Mouse (Mus musculus) embryonic facial prominence, embryonic 10.5 days (tissue): ENCODE results near the gene Gart. TPM values are rescaled to one million over a fixed set of nuclear protein-coding genes. Genes with fewer than 3 reads are reported as not detected.

Experiments used
- DNase-seq: peaks from one replicate; pipeline ENCODE4 v3.0.0-alpha.2; 2017; ENCODE audit warnings: low spot score
- H3K27ac ChIP-seq: fragments of 300-500 bp; sonication (generic); replicated peaks from 2 replicates; pipeline ENCODE4 v1.5.1; 2016; ENCODE audit warnings: mild to moderate bottlenecking
- H3K27me3 ChIP-seq: fragments of 300-500 bp; sonication (generic); replicated peaks from 2 replicates; pipeline ENCODE4 v1.6.1; 2016; ENCODE audit warnings: low read depth, mild to moderate bottlenecking; ENCODE audit not compliant: poor library complexity, severe bottlenecking
- H3K36me3 ChIP-seq: fragments of 300-500 bp; sonication (generic); replicated peaks from 2 replicates; pipeline ENCODE4 v1.6.1; 2016; ENCODE audit warnings: mild to moderate bottlenecking, moderate library complexity
- H3K4me1 ChIP-seq: fragments of 300-500 bp; sonication (generic); 2 replicates; pipeline ENCODE4 v1.6.1; 2016
- H3K4me3 ChIP-seq: fragments of 300-500 bp; sonication (generic); 2 replicates; pipeline ENCODE4 v1.5.1; 2016; ENCODE audit warnings: mild to moderate bottlenecking, moderate library complexity
- H3K9me3 ChIP-seq: fragments of 300-500 bp; sonication (generic); 2 replicates; pipeline ENCODE4 v1.6.1; 2016; ENCODE audit warnings: mild to moderate bottlenecking
- WGBS: fragments of 180-500 bp; shearing (Covaris S2); methylation state at CpG from one replicate; pipeline ENCODE4 v1.1.7; 2016; 5-methylcytosine and 5-hydroxymethylcytosine counted together
- polyA plus RNA-seq: library from polyadenylated mRNA; unstranded; fragments of >200 nt; fragmentation: Nextera tagmentation; extraction: Ambion mirVana; gene quantifications from 2 replicates; pipeline ENCODE4 v1.2.1, GENCODE M21; 2016

Gene Gart
- polyA plus RNA-seq, 1 experiment from 2014 or later: 168 TPM

DNA sequence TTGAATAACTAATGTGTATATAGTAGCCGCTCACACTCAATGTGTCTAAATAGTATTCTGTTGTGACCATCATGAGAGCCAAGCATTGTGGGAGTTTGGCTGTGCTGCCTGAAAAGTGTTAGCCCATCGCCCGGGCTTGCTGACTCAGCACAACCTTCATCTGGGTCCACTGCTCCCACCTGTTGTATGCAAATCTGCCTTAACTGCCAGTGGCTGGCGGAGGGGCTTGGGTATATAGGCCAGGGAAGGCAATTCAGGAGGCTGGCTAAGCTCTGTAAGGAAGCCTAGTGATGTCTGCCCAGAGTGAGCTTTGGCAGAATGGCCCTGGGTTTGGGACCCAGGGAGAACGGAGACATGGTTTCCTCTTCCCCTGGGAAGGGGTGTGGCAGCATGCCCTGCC lies 26.6 kb downstream of the Gart start:
- 92% methylated on average over 5 of the region's 5 CpGs for whole genome bisulfite sequencing
- Histone ChIP-seq H3K27ac (no peak overlapping the region), H3K9me3 (no peaks in the 10 kb centered on the region), H3K4me3 (no peak overlapping the region), H3K36me3 (peaks cover 55% of the 10 kb centered on the region), H3K27me3 (peaks cover 17% of the 10 kb centered on the region), H3K4me1 (peaks cover 4% of the 10 kb centered on the region; the same call in 1 of the 2 replicates)
- no peak for DNase-seq

DNA sequence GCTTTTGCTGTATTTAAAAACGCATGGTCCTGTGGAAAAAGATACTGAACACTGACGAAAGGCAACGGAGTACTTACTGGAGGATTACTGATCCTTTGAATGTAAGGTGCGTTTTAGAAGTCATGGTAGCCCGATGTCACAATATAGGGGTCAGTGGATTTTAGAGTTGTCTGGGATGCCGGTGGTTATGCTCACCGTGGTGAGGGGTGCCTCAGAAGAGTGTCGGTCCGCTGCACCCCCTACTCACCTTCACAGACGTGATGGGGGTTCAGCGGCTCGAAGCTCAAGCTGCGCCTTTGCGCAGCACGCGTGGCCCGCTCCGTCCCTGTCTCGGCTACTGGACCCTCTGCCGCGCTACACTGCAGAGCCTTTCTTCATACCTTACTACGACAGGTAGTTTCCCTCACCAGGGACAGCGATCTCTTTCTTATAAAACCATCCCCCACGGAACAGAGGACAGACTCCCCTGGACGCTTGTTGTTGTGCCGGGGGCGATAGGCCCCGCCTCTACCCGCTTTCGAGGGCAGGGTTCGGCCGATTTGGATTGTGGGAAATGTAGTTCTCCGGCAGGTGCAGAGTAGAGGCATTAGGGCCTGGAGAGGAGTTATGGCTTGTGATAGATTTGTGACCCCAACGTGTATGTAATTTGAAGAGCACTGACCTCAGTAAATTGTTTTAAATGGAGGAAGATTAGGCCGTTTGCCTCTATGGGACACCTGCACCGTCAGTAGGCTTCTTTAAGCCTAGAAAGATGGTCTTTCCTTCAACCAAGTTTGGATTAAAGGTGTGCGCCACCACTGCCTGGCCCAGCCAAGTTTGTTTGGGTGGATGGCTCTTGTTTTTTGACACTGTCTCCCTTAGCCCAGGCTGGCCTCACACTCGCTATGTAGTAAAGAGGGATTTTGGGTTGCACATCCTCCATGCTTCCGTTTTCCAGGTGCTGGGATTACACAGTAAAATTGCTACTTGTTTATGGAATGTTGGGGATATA lies 27.9 kb downstream of the Gart start, which contains the start of gene Dnajc28:
Gene Dnajc28 (minus strand): TSS at position 516 of the 991 bp plus-strand sequence.
- H3K27ac ChIP-seq: peak within 1 kb of the TSS; percentile 70

DNA sequence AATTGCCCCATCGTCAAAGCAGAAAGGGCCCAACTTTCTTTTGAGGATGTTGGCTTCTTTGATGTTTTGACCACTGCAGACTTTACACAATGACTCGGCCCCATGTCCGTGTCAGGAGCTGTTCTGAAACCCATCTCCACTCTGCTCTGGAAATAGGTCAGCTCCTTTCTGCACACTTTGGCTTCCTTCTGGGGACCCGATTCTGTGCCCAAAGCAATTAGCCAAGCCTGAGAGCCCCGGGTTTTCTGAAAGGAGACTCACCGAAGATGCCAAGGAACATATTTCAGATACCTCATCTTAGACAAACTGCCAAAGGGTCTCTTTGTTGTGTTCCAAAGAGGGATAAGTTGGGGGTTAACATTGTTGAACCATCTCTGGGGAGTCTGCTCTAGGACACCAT lies 32.2 kb downstream of the Gart start:
- H3K27me3 ChIP-seq: peaks cover 17% of the 10 kb centered on the region
- H3K36me3 ChIP-seq: no peaks in the 10 kb centered on the region
- peaks cover 12% of the 10 kb centered on the region for H3K4me1 ChIP-seq
- H3K9me3 ChIP-seq: no peaks in the 10 kb centered on the region
- WGBS: 86% methylated on average over 6 of the region's 6 CpGs
- DNase-seq: no peak
- H3K4me3 ChIP-seq: no peak overlapping the region
- no peak overlapping the region for H3K27ac ChIP-seq

More for the DNA sequence above, 27.9 kb downstream of the Gart start, which contains the start of gene Dnajc28:
- Histone ChIP-seq H3K4me1 (peaks cover 4% of the 10 kb centered on the region; the same call in 1 of the 2 replicates), H3K4me3 (peak within 1 kb of the TSS; percentile 72), H3K9me3 (no peaks in the 10 kb centered on the region), H3K36me3 (peaks cover 42% of the 10 kb centered on the region), H3K27me3 (peaks cover 17% of the 10 kb centered on the region)
- DNase-seq: peak; percentile 77
- WGBS: 10% methylated on average over 39 of the region's 39 CpGs

DNA sequence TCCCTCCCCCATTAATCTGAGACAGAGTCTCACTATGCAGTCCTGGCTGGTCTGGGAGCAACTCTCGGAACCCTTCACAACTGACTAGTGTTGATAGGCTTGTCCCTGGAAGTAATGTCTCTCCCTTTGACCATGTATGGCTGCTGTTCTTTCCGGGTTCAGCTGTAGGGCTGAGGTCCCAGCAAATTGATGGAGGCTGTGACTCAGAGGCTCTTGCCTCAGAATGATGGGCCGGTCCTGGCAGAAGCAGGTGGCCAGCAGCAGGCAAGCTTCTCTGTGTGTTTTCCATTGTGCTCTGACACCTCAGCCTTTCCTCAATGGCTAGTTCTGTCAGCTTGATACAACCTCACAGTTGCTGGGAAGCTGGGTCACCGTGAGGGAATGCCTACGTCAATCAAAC lies 34.2 kb downstream of the Gart start:
- peaks cover 11% of the 10 kb centered on the region for H3K27me3 ChIP-seq
- H3K36me3 ChIP-seq: no peaks in the 10 kb centered on the region
- DNase-seq: no peak
- WGBS: 78% methylated on average over 5 of the region's 5 CpGs
- no peak overlapping the region for H3K27ac ChIP-seq
- H3K9me3 ChIP-seq: no peaks in the 10 kb centered on the region; the same call in 1 of the 2 replicates
- H3K4me1 ChIP-seq: peaks cover 8% of the 10 kb centered on the region
- no peak overlapping the region for H3K4me3 ChIP-seq

DNA sequence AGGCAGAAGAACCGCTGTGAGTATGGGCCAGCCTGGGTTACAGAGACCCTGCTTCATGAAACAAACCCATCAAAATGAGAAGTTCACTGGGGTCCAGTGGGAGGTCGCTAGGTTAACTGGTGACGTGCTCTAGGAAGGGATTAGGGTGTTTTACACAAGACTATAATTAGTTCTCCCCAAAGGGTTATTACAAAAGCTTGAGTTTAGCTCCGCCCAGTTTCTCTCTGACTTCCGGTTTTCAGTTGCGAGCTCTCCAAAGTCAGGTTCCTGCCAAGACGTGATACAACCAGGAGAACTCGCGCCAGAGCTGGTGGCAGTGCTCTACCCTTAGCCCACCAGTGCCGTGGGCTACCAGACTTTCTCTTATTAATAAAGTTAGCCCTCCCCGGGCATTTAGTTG lies 35.5 kb downstream of the Gart start:
- H3K9me3 ChIP-seq: no peaks in the 10 kb centered on the region; the same call in 1 of the 2 replicates
- 73% methylated on average over 11 of the region's 11 CpGs for WGBS
- no peak overlapping the region for H3K27ac ChIP-seq
- no peaks in the 10 kb centered on the region for H3K36me3 ChIP-seq
- DNase-seq: no peak
- H3K4me1 ChIP-seq: peaks cover 8% of the 10 kb centered on the region
- H3K27me3 ChIP-seq: no peaks in the 10 kb centered on the region
- H3K4me3 ChIP-seq: no peak overlapping the region

DNA sequence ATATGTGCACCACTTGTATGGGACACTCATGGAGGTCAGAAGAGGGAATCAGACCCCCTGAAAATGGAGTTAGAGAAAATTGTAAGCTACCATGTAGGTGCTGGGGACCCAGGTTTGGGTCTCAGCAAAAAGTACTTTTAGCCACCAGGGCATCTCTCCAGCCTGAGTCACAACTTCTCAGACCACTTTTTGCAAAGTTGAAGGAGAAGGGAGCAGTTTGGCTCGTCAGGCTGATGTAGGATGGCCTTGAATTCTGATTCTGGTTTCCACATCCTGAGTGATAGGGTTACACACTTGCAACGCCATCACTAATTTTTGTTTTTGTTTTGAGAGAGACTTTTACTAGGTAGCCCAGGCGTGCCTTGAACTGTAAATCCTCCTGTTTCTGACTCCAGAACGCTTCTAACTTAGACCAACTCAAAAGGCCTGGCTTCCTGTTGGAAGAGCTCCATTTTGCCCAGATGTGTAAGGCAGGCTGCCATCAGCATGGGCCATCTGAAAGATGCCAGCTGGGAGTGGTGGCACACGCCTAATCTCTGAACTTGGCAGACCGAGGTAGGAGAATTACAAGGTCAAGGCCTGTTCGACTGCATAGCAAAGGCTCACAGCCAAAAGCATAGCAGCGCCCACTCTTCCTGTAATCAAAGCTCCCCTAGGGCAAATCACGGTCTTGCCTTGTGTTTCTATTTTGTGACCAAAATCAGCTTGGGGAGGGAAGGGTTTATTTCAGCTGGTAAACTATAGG lies 37.1 kb downstream of the Gart start:
- no peak for DNase-seq
- Histone ChIP-seq H3K27me3 (no peaks in the 10 kb centered on the region), H3K36me3 (no peaks in the 10 kb centered on the region), H3K4me3 (no peak overlapping the region), H3K4me1 (peaks cover 8% of the 10 kb centered on the region), H3K27ac (no peak overlapping the region), H3K9me3 (no peaks in the 10 kb centered on the region; the same call in 1 of the 2 replicates)
- WGBS: 81% methylated on average over 9 of the region's 9 CpGs

DNA sequence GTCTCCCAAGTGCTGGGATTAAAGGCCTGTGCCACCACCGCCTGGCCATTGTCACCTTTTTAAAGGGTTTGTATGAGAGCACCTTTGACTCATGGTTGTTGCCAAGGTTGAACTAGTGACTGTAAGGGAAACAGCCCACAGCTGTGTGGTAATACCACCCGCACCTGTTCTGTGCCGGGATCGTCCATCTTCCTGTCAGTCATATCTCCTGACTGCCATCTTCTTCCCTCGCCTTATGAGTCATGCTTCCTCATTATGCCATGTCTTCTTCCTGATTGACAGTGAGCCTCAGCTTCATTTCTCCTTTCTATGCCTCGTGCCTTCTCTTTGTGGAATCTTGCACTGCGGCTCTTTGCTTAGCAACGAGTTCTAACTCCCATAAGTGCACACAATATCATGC lies 39.8 kb downstream of the Gart start:
- Histone ChIP-seq H3K9me3 (no peaks in the 10 kb centered on the region; the same call in 1 of the 2 replicates), H3K4me1 (peaks cover 2% of the 10 kb centered on the region; the same call in 1 of the 2 replicates), H3K4me3 (no peak overlapping the region), H3K27me3 (no peaks in the 10 kb centered on the region), H3K27ac (no peak overlapping the region), H3K36me3 (no peaks in the 10 kb centered on the region)
- DNase-seq: no peak
- 88% methylated on average over 8 of the region's 8 CpGs for WGBS

DNA sequence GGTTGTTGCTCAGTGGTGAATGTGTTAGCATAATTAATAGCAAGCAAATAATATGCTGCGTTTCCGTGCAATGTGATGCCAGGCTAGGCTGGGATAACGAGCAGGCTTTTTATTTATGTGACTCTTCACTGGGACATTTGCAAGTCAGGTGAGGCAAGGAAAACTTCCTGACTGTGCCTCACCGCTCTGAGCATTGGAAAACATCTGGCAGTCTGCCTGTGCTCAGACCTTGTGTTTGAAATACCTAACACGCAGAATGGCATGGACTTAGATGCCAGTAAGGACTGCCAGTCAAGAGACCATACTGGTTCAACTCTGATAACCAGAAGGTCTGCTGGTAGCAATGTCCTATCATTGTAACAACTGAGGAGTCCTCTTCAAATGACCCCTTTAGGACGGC lies 41.6 kb downstream of the Gart start:
- H3K4me3 ChIP-seq: no peak overlapping the region
- no peaks in the 10 kb centered on the region; the same call in 1 of the 2 replicates for H3K9me3 ChIP-seq
- no peak for DNase-seq
- WGBS: 88% methylated on average over 6 of the region's 6 CpGs
- 0 out of 2 replicates have a peak, but pooled peaks cover 2% of the 10 kb centered on the region for H3K4me1 ChIP-seq
- H3K36me3 ChIP-seq: no peaks in the 10 kb centered on the region
- no peak overlapping the region for H3K27ac ChIP-seq
- 0 out of 2 replicates have a peak, but pooled peaks cover 6% of the 10 kb centered on the region for H3K27me3 ChIP-seq

DNA sequence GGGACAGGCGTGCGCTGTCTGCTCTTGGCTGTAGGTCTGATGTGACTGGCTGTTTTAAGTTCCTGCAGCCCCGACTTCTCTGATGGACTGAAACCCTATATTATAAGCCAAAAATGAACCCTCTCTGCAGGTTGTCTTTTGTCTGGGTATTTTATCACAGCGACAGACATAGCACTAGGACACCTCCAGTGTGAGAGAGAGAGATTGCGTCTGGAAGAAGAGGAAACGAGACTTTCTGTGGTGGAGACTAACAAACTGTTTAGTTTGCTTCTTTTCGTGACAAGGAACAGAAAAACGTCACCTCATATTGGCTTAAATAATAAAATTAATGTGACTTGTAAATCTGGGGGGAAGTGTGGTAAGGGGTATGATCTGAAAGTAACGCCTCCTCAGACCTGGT lies 45.1 kb downstream of the Gart start:
- 80% methylated on average over 9 of the region's 9 CpGs for WGBS
- no peaks in the 10 kb centered on the region for H3K36me3 ChIP-seq
- peaks cover 3% of the 10 kb centered on the region for H3K4me1 ChIP-seq
- no peak for DNase-seq
- H3K9me3 ChIP-seq: no peaks in the 10 kb centered on the region
- no peak overlapping the region for H3K27ac ChIP-seq
- peaks cover 24% of the 10 kb centered on the region for H3K27me3 ChIP-seq
- no peak overlapping the region for H3K4me3 ChIP-seq

DNA sequence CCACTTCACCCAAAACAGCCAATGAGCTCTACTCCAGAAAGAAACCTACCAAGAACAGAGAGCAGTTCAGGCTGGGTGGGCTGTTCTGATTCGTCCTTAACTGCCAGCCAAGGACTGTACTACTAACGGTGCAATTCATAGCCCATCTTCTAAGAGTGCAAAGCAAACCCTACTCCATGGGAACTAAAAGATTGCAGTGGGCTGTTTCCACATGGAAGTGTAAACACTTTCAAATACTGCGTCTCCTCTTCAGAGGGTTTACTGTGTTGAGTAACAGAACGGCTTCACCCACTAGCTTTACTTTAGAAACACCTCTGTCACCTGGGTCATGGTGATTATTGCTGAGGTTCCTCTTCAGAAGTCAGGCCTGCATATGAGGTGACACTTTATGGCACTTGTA lies 45.7 kb downstream of the Gart start:
- Histone ChIP-seq H3K9me3 (no peaks in the 10 kb centered on the region), H3K4me3 (no peak overlapping the region), H3K27me3 (peaks cover 29% of the 10 kb centered on the region), H3K36me3 (no peaks in the 10 kb centered on the region), H3K27ac (no peak overlapping the region), H3K4me1 (peaks cover 7% of the 10 kb centered on the region)
- 88% methylated on average over 4 of the region's 4 CpGs for WGBS
- DNase-seq: no peak

DNA sequence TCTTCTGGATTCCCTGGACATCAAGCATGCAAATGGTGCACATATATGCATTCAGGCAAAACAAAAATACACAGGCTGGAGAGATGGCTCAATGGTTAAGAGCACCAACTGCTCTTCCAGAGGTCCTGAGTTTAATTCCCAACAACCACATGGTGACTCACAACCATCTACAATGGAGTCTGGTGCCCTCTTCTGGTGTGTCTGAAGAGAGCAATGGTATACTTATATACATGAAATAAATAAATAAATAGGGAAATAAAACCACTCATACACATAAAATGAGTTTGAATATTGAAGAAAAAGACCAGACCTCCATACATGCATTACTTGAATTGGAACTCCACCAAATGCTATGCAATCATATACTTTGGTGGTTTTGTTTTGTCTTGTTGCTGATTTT lies 47.5 kb downstream of the Gart start:
- Histone ChIP-seq H3K4me1 (peaks cover 10% of the 10 kb centered on the region), H3K36me3 (no peaks in the 10 kb centered on the region), H3K27ac (no peak overlapping the region), H3K9me3 (no peaks in the 10 kb centered on the region), H3K27me3 (peaks cover 41% of the 10 kb centered on the region), H3K4me3 (no peak overlapping the region)
- no peak for DNase-seq

DNA sequence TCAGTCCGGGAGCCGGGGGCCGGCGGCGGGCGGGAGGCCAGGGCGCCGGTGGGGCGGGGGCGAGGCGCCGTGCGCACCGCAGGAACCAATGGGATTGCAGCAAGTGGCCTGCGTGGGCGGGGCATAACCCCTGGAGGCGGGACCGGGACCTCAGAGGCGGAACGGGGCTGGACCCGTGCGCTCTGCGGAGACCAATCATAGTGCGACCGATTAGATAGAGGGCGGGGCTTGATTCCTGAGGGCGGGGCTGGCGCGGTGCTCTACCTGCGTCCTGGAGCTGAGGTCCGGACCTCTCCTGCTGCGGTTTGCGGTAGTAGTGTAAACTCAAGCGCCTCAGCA lies 49.1 kb downstream of the Gart start, which contains the start of gene Tmem50b:
Gene Tmem50b (minus strand): TSS at position 129 of the 339 bp plus-strand sequence.
- Histone ChIP-seq H3K9me3 (no peaks in the 10 kb centered on the region), H3K36me3 (peaks cover 3% of the 10 kb centered on the region; the same call in 1 of the 2 replicates), H3K27ac (peak within 1 kb of the TSS; percentile 81), H3K27me3 (peaks cover 41% of the 10 kb centered on the region), H3K4me1 (peaks cover 14% of the 10 kb centered on the region), H3K4me3 (peak within 1 kb of the TSS; percentile 88)
- under 1% methylated on average over 34 of the region's 34 CpGs for WGBS
- DNase-seq: peak; percentile 99
